Mouse (Mus musculus) kidney, embryonic 14.5 days (tissue): ENCODE data around the gene Dennd1a. TPM values are rescaled to one million over a fixed set of nuclear protein-coding genes. Genes with fewer than 3 reads are reported as not detected.

Experiments
- microRNA-seq: library from miRNA; unstranded; fragments of <30 nt; microRNA quantifications from one replicate; pipeline ENCODE4, GENCODE M21; 2016
- polyA plus RNA-seq: library from polyadenylated mRNA; unstranded; fragments of >200 nt; fragmentation: Nextera tagmentation; extraction: Ambion mirVana; gene quantifications from 2 replicates; pipeline ENCODE4 v1.2.1, GENCODE M21; 2014

The Dennd1a gene
- polyA plus RNA-seq, 1 experiment from 2014 or later = 12.6 TPM

Small RNAs within 50 kb of the gene (microRNA-seq; reads per million reads assigned to microRNA genes)
- not detected for gene Gm44455

Other genes with a start within 250 kb of the Dennd1a start
- not detected in 2 replicates for gene Lhx2, start 51.9 kb upstream of the Dennd1a start, polyA plus RNA-seq
- gene Nek6, start 224.3 kb upstream of the Dennd1a start, polyA plus RNA-seq = 56.9 and 75.9 TPM in 2 replicates